Mouse (Mus musculus) hematopoietic stem cell, adult 5-6 weeks (primary cell): ENCODE data around the gene Nudt15. TPM values are rescaled to one million over a fixed set of nuclear protein-coding genes. Genes with fewer than 3 reads are reported as not detected.
A peak's percentile ranks its signal among the peaks of the same experiment; 100 is the strongest.

Source experiments
- ATAC-seq, 2 experiments: fragments of 125-278 bp in 1 of 2; replicated peaks in 1 of 2; 2 replicates each; pipeline ENCODE4 v1.8.0; 2016 to 2017; ENCODE audit warnings: inconsistent platforms in 2 of 2, mild to moderate bottlenecking in 2 of 2, moderate number of reproducible peaks in 2 of 2, low read depth in 1 of 2, moderate TSS enrichment in 1 of 2; ENCODE audit not compliant: low FRiP score in 2 of 2, poor library complexity in 2 of 2, severe bottlenecking in 2 of 2, insufficient read depth in 1 of 2, low TSS enrichment in 1 of 2
- total RNA-seq: library from RNA; stranded (forward); fragments of 172-1452, 232-1000 nt; gene quantifications from 2 replicates; pipeline ENCODE4 v1.2.3, GENCODE M21; 2017

Gene Nudt15
- total RNA-seq, 1 experiment from 2014 or later: 6.8 TPM

GRCm38 (mm10) chr14:73479771-73480170 is 68.3 kb downstream of the Nudt15 start:
- ATAC-seq: no peak

- no peak for ATAC-seq
Measured at GRCm38 (mm10) chr14:73478321-73478720, 69.7 kb downstream of the Nudt15 start.

GRCm38 (mm10) chr14:73477077-73477476 is 71.0 kb downstream of the Nudt15 start:
- no peak for ATAC-seq

GRCm38 (mm10) chr14:73476361-73476934 is 71.6 kb downstream of the Nudt15 start:
- no peak for ATAC-seq

- ATAC-seq: no peak
Measured at GRCm38 (mm10) chr14:73475506-73475905, 72.5 kb downstream of the Nudt15 start.

GRCm38 (mm10) chr14:73474636-73475093 is 73.4 kb downstream of the Nudt15 start:
- peak; percentile 69 to 81 for ATAC-seq

GRCm38 (mm10) chr14:73473670-73474460 is 74.2 kb downstream of the Nudt15 start:
- no peak for ATAC-seq

GRCm38 (mm10) chr14:73472205-73472604 is 75.8 kb downstream of the Nudt15 start:
- ATAC-seq: no peak

GRCm38 (mm10) chr14:73470593-73470992 is 77.4 kb downstream of the Nudt15 start:
- no peak for ATAC-seq

GRCm38 (mm10) chr14:73469506-73469905 is 78.5 kb downstream of the Nudt15 start:
- ATAC-seq: no peak

Other genes with a start within 250 kb of the Nudt15 start
- gene Rb1, start 222.4 kb downstream of the Nudt15 start, total RNA-seq: 13.5 and 26.6 TPM in 2 replicates
- 901 and 1,019 TPM in 2 replicates for gene Itm2b, start 163.0 kb downstream of the Nudt15 start, total RNA-seq
- 67.7 and 74.9 TPM in 2 replicates for gene Med4, start 38.2 kb downstream of the Nudt15 start, total RNA-seq
- gene Sucla2, start 22.9 kb downstream of the Nudt15 start, total RNA-seq: 95.2 and 141 TPM in 2 replicates
- gene Gm21750, start 113.0 kb upstream of the Nudt15 start, total RNA-seq: not detected in 2 replicates